Mouse (Mus musculus): ENCODE measurements around the gene Nfatc3. TPM values are rescaled to one million over a fixed set of nuclear protein-coding genes. Genes with fewer than 3 reads are reported as not detected.

Nfatc3 gene
- polyA plus RNA-seq, 1 experiment from 2014 or later, result 6.9 TPM

DNA sequence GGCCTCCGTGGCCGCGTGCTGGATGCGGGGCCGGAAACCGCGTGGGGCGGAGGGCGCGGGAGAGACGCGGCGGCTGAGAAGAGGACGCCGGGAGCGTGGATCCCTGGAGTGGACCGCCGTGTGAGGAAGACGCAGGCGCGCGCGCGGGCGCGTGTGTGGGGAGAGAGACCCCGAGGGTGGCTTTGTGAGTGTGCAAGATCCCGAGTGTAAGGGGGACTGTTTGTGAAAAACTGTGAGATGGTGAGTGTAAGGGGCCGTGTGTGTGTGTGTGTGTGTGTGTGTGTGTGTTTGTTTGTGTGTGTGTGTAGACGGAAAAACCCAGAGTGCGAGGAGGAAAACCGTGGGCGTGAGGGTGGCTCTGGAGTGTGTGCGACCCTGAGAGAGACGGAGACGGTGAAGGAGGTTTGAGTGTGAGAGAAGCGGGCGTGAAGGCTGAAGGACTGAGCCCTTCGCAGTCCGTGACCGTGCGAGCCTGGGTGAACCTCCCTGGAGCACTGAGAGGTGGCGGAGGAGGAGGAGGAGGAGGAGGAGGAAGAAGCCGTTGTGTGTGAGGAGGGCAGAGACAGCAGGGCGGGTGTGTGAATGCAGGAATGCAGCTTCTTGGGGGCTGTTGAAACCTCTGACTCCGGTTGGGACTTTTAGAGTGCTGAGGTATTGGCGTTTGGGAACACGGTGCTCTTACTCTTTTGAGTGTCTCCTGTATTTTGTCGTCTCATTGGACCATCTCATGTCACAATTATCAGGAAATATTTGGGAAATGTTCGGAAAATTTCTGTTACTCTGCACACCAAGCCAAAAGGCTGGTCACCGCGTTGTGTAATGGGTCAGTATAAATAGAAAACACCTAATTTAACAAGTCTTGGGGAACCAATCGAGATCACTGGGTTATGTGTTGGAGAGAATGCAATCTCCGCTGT is 110.6 kb downstream of the Nfatc3 start:
- H3K27ac ChIP-seq (replicated peaks), result peak overlapping the region; percentile 89
- ATAC-seq (ENCODE audit: insufficient number of reproducible peaks, low FRiP score, low TSS enrichment, low read depth), result peak; percentile 68
- H3K4me2 ChIP-seq (replicated peaks), result peak overlapping the region; percentile 94
- 2% methylated on average over 54 of the region's 54 CpGs for WGBS
- peaks cover 4% of the 10 kb centered on the region; the same call in 1 of the 2 replicates for H3K36me3 ChIP-seq
- peaks cover 13% of the 10 kb centered on the region; the same call in 1 of the 2 replicates for H3K4me1 ChIP-seq
- peak overlapping the region; percentile 71 for H3K4me3 ChIP-seq (replicated peaks)
- no peaks in the 10 kb centered on the region for H3K9me3 ChIP-seq (replicated peaks)
- H3K9ac ChIP-seq, result peak overlapping the region; percentile 74
- no peaks in the 10 kb centered on the region for H3K27me3 ChIP-seq

GRCm38 (mm10) chr8:106169934-106170480 is 111.4 kb downstream of the Nfatc3 start:
- H3K27ac ChIP-seq (replicated peaks), result peak overlapping the region; percentile 89; the same call in 1 of the 2 replicates
- no peaks in the 10 kb centered on the region for H3K36me3 ChIP-seq
- no peaks in the 10 kb centered on the region for H3K9me3 ChIP-seq (replicated peaks)
- peaks cover 13% of the 10 kb centered on the region; the same call in 1 of the 2 replicates for H3K4me1 ChIP-seq
- peak overlapping the region; percentile 71 for H3K4me3 ChIP-seq (replicated peaks)
- H3K4me2 ChIP-seq (replicated peaks), result peak overlapping the region; percentile 94
- H3K27me3 ChIP-seq, result no peaks in the 10 kb centered on the region
- 23% methylated on average over 6 of the region's 6 CpGs for WGBS
- H3K9ac ChIP-seq, result peak overlapping the region; percentile 74; the same call in 1 of the 2 replicates
- ATAC-seq (ENCODE audit: insufficient number of reproducible peaks, low FRiP score, low TSS enrichment, low read depth), result no peak

DNA sequence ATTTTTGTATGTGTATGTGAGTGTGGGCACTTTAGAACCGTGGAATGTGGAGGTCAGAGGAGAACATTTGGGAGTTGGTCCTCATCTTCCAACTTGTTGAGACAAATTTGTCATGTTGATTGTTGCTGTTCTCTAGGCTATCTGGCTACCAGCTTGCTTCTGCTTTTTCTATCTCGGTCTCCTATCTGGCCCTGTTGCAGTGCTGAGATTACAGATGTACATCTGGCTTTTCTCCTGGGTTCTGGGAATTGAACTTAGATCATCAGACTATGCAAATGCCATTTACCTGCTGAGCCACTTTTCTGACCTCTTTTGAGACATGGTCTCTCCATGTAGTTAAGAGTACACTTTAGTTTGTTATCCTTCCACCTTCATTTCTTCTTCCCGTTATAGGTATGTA is 114.9 kb downstream of the Nfatc3 start:
- no peak overlapping the region for H3K4me2 ChIP-seq (replicated peaks)
- no peaks in the 10 kb centered on the region for H3K36me3 ChIP-seq
- WGBS, result 91% methylated on average over 3 of the region's 3 CpGs
- no peaks in the 10 kb centered on the region for H3K27me3 ChIP-seq
- no peak for ATAC-seq (ENCODE audit: insufficient number of reproducible peaks, low FRiP score, low TSS enrichment, low read depth)
- H3K27ac ChIP-seq (replicated peaks), result no peak overlapping the region
- no peak overlapping the region for H3K9ac ChIP-seq
- no peak overlapping the region for H3K4me3 ChIP-seq (replicated peaks)
- H3K4me1 ChIP-seq, result peaks cover 18% of the 10 kb centered on the region
- no peaks in the 10 kb centered on the region for H3K9me3 ChIP-seq (replicated peaks)

DNA sequence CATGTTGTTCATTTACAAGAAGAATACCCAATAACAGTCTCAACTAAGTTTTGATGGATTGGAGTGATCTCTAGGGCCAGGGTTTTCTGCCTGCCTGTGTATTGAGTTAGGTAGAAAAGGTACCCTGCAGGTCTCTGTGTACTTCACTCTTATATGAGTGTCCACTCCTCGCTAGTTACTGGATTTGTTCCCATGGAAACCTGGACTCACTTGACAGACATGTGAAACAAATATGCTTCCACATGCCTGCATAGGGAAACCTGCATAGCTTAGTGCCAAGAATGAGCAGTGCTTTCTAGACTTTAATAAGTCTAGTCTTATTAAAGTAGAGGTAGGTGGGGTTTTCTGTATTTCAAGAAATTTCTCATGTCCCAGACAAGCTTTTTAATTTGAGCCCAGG is 118.3 kb downstream of the Nfatc3 start:
- WGBS, result 11% methylated on average over 1 of the region's 1 CpGs
- H3K27ac ChIP-seq (replicated peaks), result no peak overlapping the region
- no peaks in the 10 kb centered on the region for H3K27me3 ChIP-seq

DNA sequence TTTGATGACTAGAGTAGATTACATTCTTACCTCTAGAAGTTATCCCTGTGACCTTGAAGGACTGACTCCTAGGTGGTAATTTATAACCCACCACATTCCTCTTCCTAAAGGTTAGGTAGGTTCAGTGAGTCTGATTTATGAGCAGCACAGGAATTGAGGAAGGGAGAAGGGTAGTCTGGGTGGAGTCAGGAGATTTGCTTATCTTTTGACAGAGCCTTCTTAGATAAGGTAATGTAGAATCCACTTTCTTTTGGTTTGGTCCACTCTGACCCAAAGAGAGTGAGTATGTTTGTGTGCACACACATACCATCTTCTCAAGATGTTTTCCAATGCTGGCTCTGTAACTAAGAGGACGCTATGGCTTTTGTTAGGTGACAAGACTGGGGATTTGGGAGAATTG is 119.0 kb downstream of the Nfatc3 start:
- Histone ChIP-seq H3K9me3 (replicated peaks) (no peaks in the 10 kb centered on the region), H3K9ac (no peak overlapping the region), H3K4me1 (peaks cover 9% of the 10 kb centered on the region; the same call in 1 of the 2 replicates), H3K27ac (replicated peaks) (no peak overlapping the region), H3K4me2 (replicated peaks) (no peak overlapping the region), H3K27me3 (no peaks in the 10 kb centered on the region), H3K4me3 (replicated peaks) (no peak overlapping the region), H3K36me3 (peaks cover 6% of the 10 kb centered on the region; the same call in 1 of the 2 replicates)
- 68% methylated on average over 1 of the region's 1 CpGs for WGBS
- ATAC-seq (ENCODE audit: insufficient number of reproducible peaks, low FRiP score, low TSS enrichment, low read depth), result no peak

More for the DNA sequence above, 118.3 kb downstream of the Nfatc3 start:
- no peaks in the 10 kb centered on the region for H3K9me3 ChIP-seq (replicated peaks)
- H3K4me2 ChIP-seq (replicated peaks), result no peak overlapping the region
- peaks cover 6% of the 10 kb centered on the region; the same call in 1 of the 2 replicates for H3K36me3 ChIP-seq
- no peak overlapping the region for H3K9ac ChIP-seq
- H3K4me1 ChIP-seq, result peaks cover 9% of the 10 kb centered on the region; the same call in 1 of the 2 replicates
- ATAC-seq (ENCODE audit: insufficient number of reproducible peaks, low FRiP score, low TSS enrichment, low read depth), result no peak
- H3K4me3 ChIP-seq (replicated peaks), result no peak overlapping the region

- H3K36me3 ChIP-seq, result peaks cover 14% of the 10 kb centered on the region
- no peaks in the 10 kb centered on the region for H3K9me3 ChIP-seq (replicated peaks)
- H3K4me2 ChIP-seq (replicated peaks), result no peak overlapping the region
- peaks cover 9% of the 10 kb centered on the region; the same call in 1 of the 2 replicates for H3K4me1 ChIP-seq
- ATAC-seq (ENCODE audit: insufficient number of reproducible peaks, low FRiP score, low TSS enrichment, low read depth), result no peak
- no peak overlapping the region for H3K27ac ChIP-seq (replicated peaks)
- H3K4me3 ChIP-seq (replicated peaks), result no peak overlapping the region
- WGBS, result 53% methylated on average over 2 of the region's 2 CpGs
- H3K27me3 ChIP-seq, result no peaks in the 10 kb centered on the region
- H3K9ac ChIP-seq, result no peak overlapping the region
Observed at GRCm38 (mm10) chr8:106178428-106178827, 119.8 kb downstream of the Nfatc3 start.

Other genes with a start within 250 kb of the Nfatc3 start
- gene Ranbp10, start 231.5 kb upstream of the Nfatc3 start, polyA plus RNA-seq (2015; fragmentation: Nextera tagmentation; extraction: Ambion mirVana), result 12.5 and 12.9 TPM in 2 replicates
- gene Tsnaxip1, start 231.1 kb upstream of the Nfatc3 start, polyA plus RNA-seq (2015; fragmentation: Nextera tagmentation; extraction: Ambion mirVana), result 3.5 and 7.2 TPM in 2 replicates
- 44.9 and 46.9 TPM in 2 replicates for gene Cenpt, start 205.6 kb upstream of the Nfatc3 start, polyA plus RNA-seq (2015; fragmentation: Nextera tagmentation; extraction: Ambion mirVana)
- 73.2 and 75.8 TPM in 2 replicates for gene Thap11, start 203.7 kb upstream of the Nfatc3 start, polyA plus RNA-seq (2015; fragmentation: Nextera tagmentation; extraction: Ambion mirVana)
- 150 and 188 TPM in 2 replicates for gene Nutf2, start 198.3 kb upstream of the Nfatc3 start, polyA plus RNA-seq (2015; fragmentation: Nextera tagmentation; extraction: Ambion mirVana)
- gene Edc4, start 178.0 kb upstream of the Nfatc3 start, polyA plus RNA-seq (2015; fragmentation: Nextera tagmentation; extraction: Ambion mirVana), result 48.9 and 56.3 TPM in 2 replicates
- gene Nrn1l, start 165.3 kb upstream of the Nfatc3 start, polyA plus RNA-seq (2015; fragmentation: Nextera tagmentation; extraction: Ambion mirVana), result 1.7 and 1.8 TPM in 2 replicates
- gene Pskh1, start 158.4 kb upstream of the Nfatc3 start, polyA plus RNA-seq (2015; fragmentation: Nextera tagmentation; extraction: Ambion mirVana), result 35.8 and 40.2 TPM in 2 replicates
- gene Ctrl, start 125.0 kb upstream of the Nfatc3 start, polyA plus RNA-seq (2015; fragmentation: Nextera tagmentation; extraction: Ambion mirVana), result 1.4 TPM in 2 replicates
- gene Psmb10, start 120.4 kb upstream of the Nfatc3 start, polyA plus RNA-seq (2015; fragmentation: Nextera tagmentation; extraction: Ambion mirVana), result 31.0 and 33.8 TPM in 2 replicates
- gene Lcat, start 115.5 kb upstream of the Nfatc3 start, polyA plus RNA-seq (2015; fragmentation: Nextera tagmentation; extraction: Ambion mirVana), result 2.8 and 3.3 TPM in 2 replicates
- gene Slc12a4, start 92.7 kb upstream of the Nfatc3 start, polyA plus RNA-seq (2015; fragmentation: Nextera tagmentation; extraction: Ambion mirVana), result 57.6 and 60.4 TPM in 2 replicates
- not detected in 2 replicates for gene Dpep3, start 79.4 kb upstream of the Nfatc3 start, polyA plus RNA-seq (2015; fragmentation: Nextera tagmentation; extraction: Ambion mirVana)
- 22.9 and 26.0 TPM in 2 replicates for gene Dus2, start 67.5 kb upstream of the Nfatc3 start, polyA plus RNA-seq (2015; fragmentation: Nextera tagmentation; extraction: Ambion mirVana)
- gene Dpep2nb, start 52.9 kb upstream of the Nfatc3 start, polyA plus RNA-seq (2015; fragmentation: Nextera tagmentation; extraction: Ambion mirVana), result 0.16 TPM in 1 of 2 replicates, not detected in the other
- gene Ddx28, start 47.0 kb upstream of the Nfatc3 start, polyA plus RNA-seq (2015; fragmentation: Nextera tagmentation; extraction: Ambion mirVana), result 17.2 and 17.5 TPM in 2 replicates
- 43.5 and 55.4 TPM in 2 replicates for gene Esrp2, start 78.1 kb downstream of the Nfatc3 start, polyA plus RNA-seq (2015; fragmentation: Nextera tagmentation; extraction: Ambion mirVana)
- 17.3 and 18.6 TPM in 2 replicates for gene Pla2g15, start 91.6 kb downstream of the Nfatc3 start, polyA plus RNA-seq (2015; fragmentation: Nextera tagmentation; extraction: Ambion mirVana)
- 44.0 and 49.2 TPM in 2 replicates for gene Slc7a6, start 110.0 kb downstream of the Nfatc3 start, polyA plus RNA-seq (2015; fragmentation: Nextera tagmentation; extraction: Ambion mirVana)
- gene Slc7a6os, start 152.1 kb downstream of the Nfatc3 start, polyA plus RNA-seq (2015; fragmentation: Nextera tagmentation; extraction: Ambion mirVana), result 33.3 and 39.6 TPM in 2 replicates
- 41.2 and 44.5 TPM in 2 replicates for gene Prmt7, start 152.1 kb downstream of the Nfatc3 start, polyA plus RNA-seq (2015; fragmentation: Nextera tagmentation; extraction: Ambion mirVana)